Mouse (Mus musculus) fat pad, adult 2 months (tissue): ENCODE measurements around the gene Ndufb10.

Experiments
- DNase-seq: peaks from one replicate; pipeline ENCODE4 v3.0.0-alpha.2; 2011; ENCODE audit warnings: low read depth, low spot score; ENCODE audit errors: extremely low read depth

The Ndufb10 gene

DNA sequence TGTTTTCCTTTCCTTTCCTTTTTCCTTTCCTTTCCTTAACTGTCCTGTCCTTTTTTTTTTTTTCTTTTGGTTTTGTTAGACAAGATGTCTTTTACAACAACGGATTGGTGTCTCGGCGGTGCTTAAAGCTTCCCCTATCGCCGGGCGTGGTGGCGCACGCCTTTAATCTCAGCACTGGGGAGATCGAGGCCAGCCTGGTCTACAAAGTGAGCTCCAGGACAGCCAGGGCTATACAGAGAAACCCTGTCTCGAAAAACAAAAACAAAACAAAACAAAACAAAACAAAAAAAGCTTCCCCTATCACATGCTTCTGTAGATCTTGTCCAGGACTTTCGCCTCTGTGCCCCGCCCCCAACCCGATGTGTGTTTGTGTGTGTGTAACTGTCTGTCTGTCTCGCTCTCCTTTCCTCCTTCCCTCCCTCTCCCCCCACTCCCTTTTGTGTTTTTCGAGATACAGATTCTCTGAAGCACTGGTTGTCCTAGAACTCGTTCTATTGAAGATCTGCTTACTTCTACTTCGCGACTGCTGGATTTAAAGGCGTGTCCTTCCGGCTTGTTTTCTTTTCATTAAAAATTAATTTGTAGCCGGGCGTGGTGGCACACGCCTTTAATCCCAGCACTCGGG, 16.4 kb downstream of the Ndufb10 start:
- DNase-seq = no peak

DNA sequence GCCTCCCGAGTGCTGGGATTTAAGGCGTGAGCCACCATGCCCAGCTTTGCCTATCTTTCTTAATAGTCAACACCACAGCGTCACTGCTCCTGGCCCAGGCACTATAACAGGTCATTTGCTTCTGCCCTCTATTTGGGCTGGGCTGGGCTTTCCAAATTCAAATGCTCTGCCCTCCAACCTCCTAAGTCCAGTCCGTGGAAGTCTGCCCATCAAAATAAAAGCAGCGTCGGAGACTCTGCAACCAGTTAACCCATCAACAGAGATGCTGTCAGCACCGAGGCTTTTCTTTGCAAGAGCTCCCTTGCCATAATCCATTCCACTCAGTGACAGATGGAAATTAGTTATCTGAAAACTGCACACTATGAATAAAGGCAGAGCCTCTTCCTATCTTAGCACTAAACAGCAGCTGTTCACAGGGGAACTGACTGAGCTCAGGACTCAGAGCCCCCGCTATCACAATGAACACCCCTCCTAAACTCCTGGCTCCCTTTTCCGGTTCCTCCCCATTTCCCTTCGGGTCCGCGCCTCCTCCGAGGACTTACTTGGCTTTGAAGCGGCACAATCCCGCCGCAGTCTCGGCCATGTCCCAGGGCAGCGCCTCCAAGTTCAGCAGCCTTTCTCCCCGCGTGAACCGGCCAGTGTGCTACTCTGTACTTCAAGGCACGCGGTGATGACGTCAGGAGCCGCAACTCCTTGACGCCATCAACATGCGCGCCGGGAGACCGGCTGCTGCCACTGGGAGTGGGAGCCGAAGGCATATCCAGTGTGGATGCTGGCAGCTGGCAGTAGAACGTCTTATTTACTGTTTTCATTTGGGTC, 17.1 kb downstream of the Ndufb10 start, which contains the start of gene Tbl3:
Gene Tbl3 (minus strand): TSS at position 679 of the 819 bp plus-strand sequence.
- no peak for DNase-seq

DNA sequence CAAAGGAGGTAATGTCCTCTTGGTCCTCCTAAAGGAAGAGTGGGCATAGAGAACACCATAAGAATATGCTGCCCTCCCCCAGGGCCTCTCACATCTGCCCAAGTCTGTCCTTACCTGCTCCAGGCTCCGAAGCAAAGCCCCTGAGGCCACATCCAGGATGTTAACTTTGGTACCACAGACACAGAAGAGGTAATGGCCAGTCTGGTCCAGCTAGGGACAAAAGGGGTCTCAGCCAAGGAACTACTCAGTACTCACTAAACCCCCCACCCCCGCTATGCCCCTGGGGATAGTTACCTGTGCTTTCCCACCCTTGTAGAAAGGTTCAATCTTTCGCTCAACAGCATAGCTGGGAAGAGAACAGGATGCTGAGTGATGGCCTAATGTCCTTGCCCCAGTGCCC, 18.5 kb downstream of the Ndufb10 start:
- DNase-seq = no peak

DNA sequence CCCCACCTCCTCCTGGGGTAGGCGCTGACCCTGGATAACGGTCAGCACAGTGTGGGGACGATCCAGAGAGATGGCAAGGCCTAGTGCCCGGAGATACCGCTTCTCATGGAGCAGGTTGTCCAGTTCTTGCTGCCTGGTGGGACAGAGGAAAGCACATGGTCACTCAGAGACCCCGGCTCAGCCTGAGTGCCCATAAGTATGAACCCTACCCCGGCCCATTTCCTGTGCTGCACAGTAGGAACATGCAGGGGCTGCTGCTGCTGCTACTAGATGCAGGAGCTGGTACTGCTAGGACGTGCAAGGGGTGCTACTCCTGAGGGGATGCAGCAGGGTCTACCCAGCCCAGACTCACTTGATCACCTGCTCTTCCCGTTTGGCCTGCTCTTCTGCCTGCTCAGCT, 23.0 kb downstream of the Ndufb10 start:
- DNase-seq = no peak

DNA sequence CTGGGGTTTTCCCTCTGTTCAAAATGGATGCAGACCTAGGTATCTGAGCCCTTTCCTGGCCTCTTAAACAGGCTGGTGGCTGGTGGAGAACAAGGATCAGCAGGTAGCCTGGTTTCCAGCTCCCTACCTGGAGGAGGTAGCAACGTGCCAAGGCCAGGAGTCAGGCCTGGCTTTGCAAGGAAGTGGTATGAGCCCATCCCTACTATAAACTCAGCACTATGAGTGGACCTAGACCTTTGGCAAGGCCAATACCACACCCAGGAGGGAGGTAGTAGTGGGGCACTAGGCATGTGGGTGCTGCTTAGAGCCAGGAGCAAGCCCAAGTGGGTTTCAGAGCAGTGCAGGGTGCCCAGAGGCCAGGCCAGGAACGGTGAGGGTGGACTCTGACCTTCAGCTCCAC, 24.8 kb downstream of the Ndufb10 start:
- DNase-seq = no peak

DNA sequence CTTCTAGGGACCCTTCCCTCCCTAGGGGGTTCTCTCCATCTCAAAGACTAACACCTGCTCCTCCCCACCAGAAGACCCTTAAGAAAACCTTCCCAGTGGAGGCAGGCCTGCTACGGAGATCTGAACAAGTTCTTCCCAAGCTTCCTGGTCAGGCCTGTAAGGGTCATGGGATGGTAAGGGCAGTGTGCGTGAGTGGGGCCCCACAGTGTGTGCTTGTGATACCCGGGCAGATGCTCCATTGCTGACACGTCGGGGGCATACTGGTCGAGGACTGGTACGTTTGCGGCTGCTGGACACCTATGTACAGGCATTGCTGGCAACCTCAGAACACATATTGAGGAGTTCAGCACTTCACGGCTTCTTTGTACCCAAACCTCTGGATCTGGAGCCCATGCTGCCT, 25.6 kb downstream of the Ndufb10 start:
- no peak for DNase-seq

DNA sequence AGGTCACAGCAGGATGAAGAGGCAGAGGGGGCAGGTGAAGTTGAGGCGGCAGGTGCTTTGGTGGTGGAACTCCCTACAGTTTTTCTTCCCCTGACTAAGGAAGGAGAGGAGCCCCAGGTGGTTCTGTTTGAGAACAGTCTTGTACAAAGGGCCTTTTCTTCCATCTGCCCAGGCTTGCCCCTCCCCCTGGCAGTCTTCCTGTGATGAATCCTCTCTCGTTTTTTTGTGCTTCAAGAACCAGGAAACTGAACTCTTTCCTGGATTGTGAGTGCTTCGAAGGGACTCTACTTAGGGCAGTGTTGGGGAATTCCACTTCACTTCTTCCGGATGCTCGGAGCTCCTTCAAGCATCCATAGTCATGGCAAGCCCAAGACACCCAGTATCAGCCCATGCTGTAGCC, 26.3 kb downstream of the Ndufb10 start:
- no peak for DNase-seq

DNA sequence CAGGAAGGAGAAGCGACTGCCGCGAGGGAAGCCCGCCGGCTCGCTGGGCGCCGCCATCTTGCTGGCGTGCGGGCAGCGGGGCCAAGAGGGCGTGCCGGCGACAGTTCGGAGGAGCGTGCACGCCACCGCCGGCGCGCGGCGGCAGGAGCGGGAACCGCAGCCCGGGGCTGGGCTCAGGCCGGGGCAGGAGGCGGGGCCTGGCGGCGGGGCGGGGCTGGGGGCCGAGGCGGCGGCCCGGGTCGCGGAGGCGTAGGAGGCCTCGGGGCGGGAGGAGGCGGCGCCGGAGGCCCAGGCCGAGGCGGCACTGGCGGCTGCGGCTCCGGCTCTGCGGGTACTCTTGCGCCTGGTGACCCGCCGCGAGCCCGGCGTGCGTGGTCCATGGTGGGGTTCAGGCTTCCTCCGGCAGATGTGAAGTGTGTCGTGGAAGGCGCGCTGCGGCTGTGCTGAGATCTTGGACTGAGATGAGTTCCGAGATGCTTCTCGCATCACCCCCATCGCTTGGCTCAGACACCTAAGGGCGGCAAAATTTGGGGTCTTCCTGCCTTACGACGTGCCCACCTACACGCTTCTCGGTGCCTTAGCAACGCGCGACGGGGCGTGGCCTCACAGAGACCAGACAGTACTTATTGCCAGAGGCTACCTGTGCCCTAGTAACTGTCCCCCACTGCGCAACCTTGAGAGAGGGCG, 28.1 kb downstream of the Ndufb10 start, which contains the start of the genes Gfer and Noxo1:
Gene Gfer (minus strand): TSS at position 146 of the 687 bp plus-strand sequence.
Gene Noxo1 (plus strand): TSS at position 224 of the 687 bp plus-strand sequence.
- DNase-seq = no peak

DNA sequence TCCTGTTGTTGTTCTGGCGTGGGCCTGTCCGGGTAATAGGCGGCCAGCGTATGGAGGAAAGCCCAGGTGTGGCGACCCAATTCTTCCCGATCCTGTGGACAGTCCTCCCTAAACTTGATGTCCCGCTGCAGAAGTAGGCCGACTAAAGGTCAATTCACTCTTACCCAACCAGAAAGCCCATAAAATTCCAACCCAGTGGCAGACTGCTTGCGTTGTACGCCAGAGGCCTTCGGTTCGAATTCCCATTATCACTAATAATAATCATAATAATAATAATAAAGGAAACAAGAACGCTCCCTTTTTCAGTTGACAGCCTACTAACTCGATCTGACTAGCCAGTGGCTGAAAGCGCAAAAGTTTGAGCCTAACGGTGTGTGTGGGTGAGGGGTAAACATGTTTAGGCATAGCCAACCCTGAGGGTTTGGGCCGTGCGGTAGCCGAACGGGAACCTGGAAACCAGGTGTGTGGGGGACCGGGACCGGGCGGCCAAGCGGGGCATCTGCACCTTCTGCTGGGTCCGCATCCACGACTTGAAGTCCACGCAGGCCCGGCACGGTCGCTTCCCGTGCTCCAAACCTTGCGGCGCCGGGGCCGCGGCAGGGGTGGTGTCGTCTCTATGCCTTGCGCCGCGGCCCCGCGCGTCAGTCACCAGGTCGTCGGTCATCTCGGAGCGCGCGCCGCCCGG, 28.8 kb downstream of the Ndufb10 start:
- DNase-seq = no peak

DNA sequence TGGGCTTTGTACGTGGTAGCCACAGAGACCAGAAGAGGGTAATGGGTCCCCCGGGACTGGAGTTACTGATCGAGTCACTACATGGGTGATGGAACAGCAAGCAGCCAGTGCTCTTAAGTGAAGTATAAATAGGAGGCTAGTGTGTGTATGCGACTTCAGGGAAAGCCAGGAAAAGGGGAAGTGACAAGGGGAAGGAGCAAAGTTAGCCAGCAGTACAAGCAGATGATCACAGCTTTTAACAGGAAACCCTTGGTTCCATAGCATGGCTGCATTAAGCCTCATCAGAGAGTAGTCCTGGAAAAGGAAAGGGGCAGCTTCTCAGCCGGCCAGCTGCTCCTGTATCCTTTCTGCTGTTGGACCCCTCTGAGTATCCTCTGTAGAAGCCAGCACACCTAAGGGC, 31.9 kb downstream of the Ndufb10 start:
- no peak for DNase-seq

DNA sequence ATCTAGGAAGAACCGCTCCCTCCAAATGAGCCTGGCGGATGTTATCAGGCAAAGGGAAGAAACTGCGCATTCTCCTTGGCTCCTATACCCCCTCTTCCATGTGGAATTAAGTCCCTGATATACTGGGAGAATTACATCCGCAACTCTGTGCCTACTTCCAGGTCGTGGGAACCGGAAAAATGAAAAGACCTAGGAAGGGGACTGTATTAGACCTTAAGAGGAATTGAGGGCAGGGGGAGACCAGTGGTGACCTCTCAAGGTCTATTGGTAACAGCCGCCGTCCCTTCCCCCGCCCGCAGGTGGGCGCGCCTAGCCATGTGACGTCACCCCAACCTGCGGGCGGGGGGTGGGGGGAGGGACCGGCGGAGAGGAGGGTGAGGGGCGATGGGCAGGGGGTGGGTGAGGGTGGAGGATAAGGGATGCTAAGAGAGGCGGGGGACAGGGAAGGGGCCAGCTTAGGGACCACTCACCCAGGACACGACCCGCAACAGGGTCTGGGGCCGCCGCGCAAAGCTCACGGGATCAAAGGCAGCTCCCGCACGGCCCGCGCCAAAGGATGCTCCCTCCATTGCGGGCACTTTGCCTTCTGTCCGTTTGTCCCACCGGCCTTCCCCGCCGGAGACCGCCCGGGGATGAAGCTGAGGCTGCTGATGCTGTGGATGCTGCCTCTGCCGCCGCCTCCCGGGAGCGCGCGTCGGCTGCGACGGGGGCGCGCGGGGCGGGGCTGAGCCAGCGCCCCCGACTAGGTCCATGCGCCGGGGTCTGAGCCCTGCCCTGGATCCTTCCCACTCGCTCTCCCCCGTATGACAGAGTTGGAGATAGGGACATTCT, 34.8 kb downstream of the Ndufb10 start, which contains the start of gene Syngr3:
Gene Syngr3 (minus strand): TSS at position 705 of the 831 bp plus-strand sequence.
- DNase-seq = no peak

DNA sequence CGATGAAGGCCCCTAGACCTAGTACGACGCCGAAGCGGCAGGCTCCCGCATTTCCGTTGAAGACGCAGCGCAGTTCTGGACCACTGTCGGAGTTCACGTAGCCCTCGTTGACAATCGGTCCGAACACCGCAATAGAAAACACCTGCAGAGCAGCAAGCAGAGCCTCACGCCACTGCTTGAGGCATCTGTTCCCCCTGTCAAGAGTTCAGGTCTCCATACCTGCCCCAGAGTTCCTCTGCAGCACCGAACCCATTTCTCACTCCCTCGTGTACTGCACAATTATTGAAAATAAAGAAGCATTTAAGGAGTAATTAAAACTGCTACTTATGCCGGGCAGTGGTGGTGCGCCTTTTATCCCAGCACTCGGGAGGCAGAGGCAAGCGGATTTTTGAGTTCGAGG, 36.7 kb downstream of the Ndufb10 start:
- DNase-seq = no peak

DNA sequence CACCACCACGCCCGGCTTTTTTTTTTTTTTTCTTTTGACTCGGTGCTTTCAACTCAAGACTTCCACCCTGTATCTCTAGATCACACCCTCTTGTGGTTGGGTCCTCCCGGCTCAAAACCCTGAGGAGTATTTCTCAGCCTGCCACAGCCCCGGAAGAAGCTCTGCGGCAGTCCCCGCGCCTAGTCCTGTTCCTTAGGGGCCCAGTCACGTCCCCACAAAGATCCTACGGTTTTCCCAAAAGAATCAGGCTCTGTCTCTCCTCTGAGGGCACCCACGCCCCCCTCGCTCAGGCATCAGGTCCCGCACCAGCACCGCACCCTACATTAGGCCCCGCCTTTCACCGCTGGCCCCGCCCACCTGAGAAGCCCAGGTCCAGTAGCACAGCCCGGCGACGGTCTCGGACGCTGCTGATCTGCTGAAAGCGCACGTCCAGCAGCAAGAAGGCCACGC, 37.1 kb downstream of the Ndufb10 start:
- DNase-seq = no peak

DNA sequence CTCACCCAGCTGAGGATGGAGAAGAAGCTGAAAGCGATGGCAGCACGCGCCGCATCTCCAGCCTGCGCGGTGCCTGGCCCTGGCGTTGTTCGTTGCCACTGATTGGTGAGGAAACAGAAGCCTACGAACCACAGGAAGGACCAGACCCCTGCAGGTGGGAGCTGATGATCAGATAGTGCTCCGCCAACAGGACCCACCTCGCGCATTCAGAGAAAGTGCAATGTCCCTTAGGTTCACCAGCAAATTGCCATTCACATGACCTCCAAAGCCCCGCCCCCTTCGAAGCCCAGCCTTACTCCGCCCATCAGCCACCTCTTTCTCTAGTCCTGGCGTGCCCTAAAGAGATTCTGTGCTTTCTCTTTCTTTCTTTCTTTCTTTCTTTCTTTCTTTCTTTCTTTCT, 37.8 kb downstream of the Ndufb10 start:
- no peak for DNase-seq

DNA sequence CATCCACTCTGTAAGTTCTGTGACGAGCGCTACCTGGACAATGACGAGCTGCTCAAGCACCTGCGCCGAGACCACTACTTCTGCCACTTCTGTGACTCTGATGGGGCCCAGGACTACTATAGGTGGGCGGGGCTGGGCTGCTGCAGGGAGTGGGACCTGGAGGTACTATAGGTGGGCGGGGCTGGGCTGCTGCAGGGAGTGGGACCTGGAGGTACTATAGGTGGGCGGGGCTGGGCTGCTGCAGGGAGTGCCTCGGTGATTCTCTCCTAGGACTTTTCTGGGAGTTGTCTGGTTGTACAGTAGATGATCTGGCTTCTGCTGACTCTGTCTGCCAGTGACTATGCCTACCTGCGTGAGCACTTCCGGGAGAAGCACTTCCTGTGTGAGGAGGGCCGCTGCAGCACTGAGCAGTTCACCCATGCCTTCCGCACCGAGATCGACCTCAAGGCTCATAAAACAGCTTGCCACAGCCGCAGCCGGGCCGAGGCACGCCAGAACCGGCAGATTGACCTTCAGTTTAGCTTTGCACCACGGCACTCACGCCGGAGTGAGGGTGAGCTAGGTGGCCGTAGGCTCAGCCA, 46.7 kb downstream of the Ndufb10 start:
- DNase-seq = no peak

DNA sequence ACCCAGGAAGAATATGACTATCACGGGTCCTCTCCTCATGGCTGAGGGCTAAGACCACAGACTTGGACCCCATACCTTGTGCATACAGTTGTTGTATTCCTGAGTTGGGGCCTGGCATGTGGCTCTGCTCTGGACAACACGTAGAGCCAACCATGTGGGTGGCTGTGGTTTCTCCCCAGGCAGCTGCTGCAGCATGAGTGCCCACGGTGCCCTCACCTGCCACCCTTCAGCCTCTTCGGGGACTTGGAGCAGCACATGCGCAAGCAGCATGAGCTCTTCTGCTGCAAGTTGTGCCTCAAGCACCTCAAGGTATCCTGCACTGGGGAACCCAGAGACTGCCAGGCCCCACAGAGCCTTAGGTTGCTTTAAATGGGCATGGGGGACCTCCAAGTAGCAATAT, 47.4 kb downstream of the Ndufb10 start:
- DNase-seq = no peak

DNA sequence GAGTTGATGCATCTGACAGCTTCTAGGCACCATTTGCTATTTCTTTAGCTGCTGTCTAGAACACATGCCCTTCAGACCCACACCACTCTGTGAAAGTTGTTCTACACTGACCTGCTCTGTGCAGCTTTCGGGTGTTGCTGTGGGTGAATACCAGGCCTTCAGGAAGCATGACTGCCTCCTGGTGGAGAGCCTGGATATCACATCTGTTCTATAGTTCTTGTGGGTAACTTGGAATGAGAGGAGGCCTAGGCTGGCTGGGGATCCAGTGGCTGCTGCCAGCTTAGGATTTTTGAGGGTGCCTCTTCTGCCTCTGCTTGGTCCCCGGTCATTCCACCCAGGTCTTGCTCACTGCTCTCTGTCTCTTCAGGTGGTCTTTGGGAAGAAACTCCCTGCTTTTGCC, 48.1 kb downstream of the Ndufb10 start:
- no peak for DNase-seq

DNA sequence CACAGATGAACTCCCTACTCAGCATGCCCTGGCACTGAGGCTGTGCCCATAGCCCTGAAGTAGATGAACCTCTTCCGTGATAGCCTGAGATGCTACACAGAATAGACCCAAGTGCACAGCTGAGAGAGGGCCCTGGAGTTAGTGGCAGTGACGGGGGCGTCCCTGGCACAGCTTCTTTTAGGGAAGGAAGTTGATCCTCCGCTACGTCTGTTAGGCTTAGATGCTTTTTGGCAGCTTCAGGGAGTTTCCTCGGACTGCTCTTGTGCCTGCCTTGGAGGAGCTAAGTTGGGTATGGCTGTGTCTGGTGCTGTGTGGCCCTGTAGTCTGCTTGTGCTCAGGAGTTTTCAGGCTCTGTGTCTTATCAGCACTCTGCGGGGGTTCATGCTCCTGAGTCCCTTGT, 50.0 kb downstream of the Ndufb10 start:
- no peak for DNase-seq

DNA sequence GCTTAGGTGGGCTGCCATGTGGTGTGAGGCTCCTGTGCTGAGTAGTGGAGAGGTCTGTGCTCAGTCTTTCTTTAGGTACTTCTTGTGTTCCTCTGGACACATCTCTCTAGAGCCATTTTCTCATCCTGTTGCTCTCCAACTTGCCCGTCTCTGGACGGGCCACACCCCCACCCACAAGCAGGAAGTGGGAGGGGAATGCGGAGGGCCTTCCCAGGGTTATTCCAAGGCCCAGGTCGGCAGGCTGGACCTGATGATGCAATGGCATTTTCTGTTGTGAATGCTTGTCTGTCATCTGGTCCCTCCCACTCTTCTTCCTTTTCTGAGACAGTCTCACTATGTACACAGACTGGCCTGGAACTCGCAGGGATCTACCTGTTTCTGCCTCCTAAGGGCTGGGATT, 52.1 kb downstream of the Ndufb10 start:
- no peak for DNase-seq
